Mouse (Mus musculus): ENCODE measurements around the gene Efcc1. TPM values are rescaled to one million over a fixed set of nuclear protein-coding genes. Genes with fewer than 3 reads are reported as not detected.

The Efcc1 gene
- polyA plus RNA-seq (2012; ENCODE audit: insufficient read depth, low replicate concordance) = 1.2 TPM in 1 of 2 replicates, not detected in the other

- Histone ChIP-seq H3K4me3 (replicated peaks) (peak within 1 kb of the TSS; percentile 97), H3K9me3 (peaks cover 20% of the 10 kb centered on the region), H3K4me1 (peaks cover 79% of the 10 kb centered on the region), H3K27me3 (replicated peaks) (peaks cover 57% of the 10 kb centered on the region), H3K36me3 (replicated peaks; ENCODE audit: low read length) (peaks cover 29% of the 10 kb centered on the region)
- no peak for TF ChIP-seq GATA1 (IDR thresholded peaks at IDR 0.05; ENCODE audit: borderline replicate concordance, low read length)
- TF ChIP-seq FLI1 (IDR thresholded peaks at IDR 0.05; ENCODE audit: low read length) = no peak
Measured at GRCm38 (mm10) chr6:87730591-87731462, at the start of gene Efcc1. TSS of gene Efcc1 (plus strand) at chr6:87730869.

- H3K4me3 ChIP-seq (replicated peaks) = no peak overlapping the region
- peaks cover 18% of the 10 kb centered on the region for H3K9me3 ChIP-seq
- peaks cover 41% of the 10 kb centered on the region for H3K27me3 ChIP-seq (replicated peaks)
- H3K4me1 ChIP-seq = peaks cover 35% of the 10 kb centered on the region
- H3K36me3 ChIP-seq (replicated peaks; ENCODE audit: low read length) = no peaks in the 10 kb centered on the region
- TF ChIP-seq FLI1 (IDR thresholded peaks at IDR 0.05; ENCODE audit: low read length) (no peak), GATA1 (IDR thresholded peaks at IDR 0.05; ENCODE audit: borderline replicate concordance, low read length) (no peak)
Measured at GRCm38 (mm10) chr6:87695947-87696346, 34.7 kb upstream of the Efcc1 start.

GRCm38 (mm10) chr6:87696544-87696943 is 34.1 kb upstream of the Efcc1 start:
- no peaks in the 10 kb centered on the region for H3K36me3 ChIP-seq (replicated peaks; ENCODE audit: low read length)
- TF ChIP-seq FLI1 (IDR thresholded peaks at IDR 0.05; ENCODE audit: low read length) (no peak), GATA1 (IDR thresholded peaks at IDR 0.05; ENCODE audit: borderline replicate concordance, low read length) (no peak)
- peaks cover 12% of the 10 kb centered on the region for H3K9me3 ChIP-seq
- H3K27me3 ChIP-seq (replicated peaks) = peaks cover 36% of the 10 kb centered on the region
- H3K4me3 ChIP-seq (replicated peaks) = no peak overlapping the region
- peaks cover 35% of the 10 kb centered on the region for H3K4me1 ChIP-seq

- Histone ChIP-seq H3K4me3 (replicated peaks) (no peak overlapping the region), H3K27me3 (replicated peaks) (peaks cover 21% of the 10 kb centered on the region), H3K9me3 (no peaks in the 10 kb centered on the region), H3K36me3 (replicated peaks; ENCODE audit: low read length) (no peaks in the 10 kb centered on the region), H3K4me1 (peaks cover 53% of the 10 kb centered on the region)
- TF ChIP-seq FLI1 (IDR thresholded peaks at IDR 0.05; ENCODE audit: low read length) (no peak), GATA1 (IDR thresholded peaks at IDR 0.05; ENCODE audit: borderline replicate concordance, low read length) (no peak)
Measured at GRCm38 (mm10) chr6:87706246-87706645, 24.4 kb upstream of the Efcc1 start.

- no peak for TF ChIP-seq FLI1 (IDR thresholded peaks at IDR 0.05; ENCODE audit: low read length)
- Histone ChIP-seq H3K4me3 (replicated peaks) (no peak overlapping the region), H3K27me3 (replicated peaks) (peaks cover 28% of the 10 kb centered on the region), H3K4me1 (peaks cover 56% of the 10 kb centered on the region), H3K9me3 (no peaks in the 10 kb centered on the region), H3K36me3 (replicated peaks; ENCODE audit: low read length) (no peaks in the 10 kb centered on the region)
Measured at GRCm38 (mm10) chr6:87712311-87712710, 18.4 kb upstream of the Efcc1 start.

GRCm38 (mm10) chr6:87714091-87714490 is 16.6 kb upstream of the Efcc1 start:
- TF ChIP-seq GATA1 (IDR thresholded peaks at IDR 0.05; ENCODE audit: borderline replicate concordance, low read length) (no peak), FLI1 (IDR thresholded peaks at IDR 0.05; ENCODE audit: low read length) (no peak)
- H3K27me3 ChIP-seq (replicated peaks) = peaks cover 23% of the 10 kb centered on the region

GRCm38 (mm10) chr6:87722631-87723030 is 8.0 kb upstream of the Efcc1 start:
- Histone ChIP-seq H3K9me3 (peaks cover 3% of the 10 kb centered on the region), H3K36me3 (replicated peaks; ENCODE audit: low read length) (peaks cover 3% of the 10 kb centered on the region), H3K4me1 (peaks cover 55% of the 10 kb centered on the region), H3K27me3 (replicated peaks) (peaks cover 8% of the 10 kb centered on the region), H3K4me3 (replicated peaks) (peak overlapping the region; percentile 68)
- TF ChIP-seq FLI1 (IDR thresholded peaks at IDR 0.05; ENCODE audit: low read length) = no peak
- no peak for TF ChIP-seq GATA1 (IDR thresholded peaks at IDR 0.05; ENCODE audit: borderline replicate concordance, low read length)

More at GRCm38 (mm10) chr6:87714091-87714490, 16.6 kb upstream of the Efcc1 start:
- Histone ChIP-seq H3K9me3 (no peaks in the 10 kb centered on the region), H3K36me3 (replicated peaks; ENCODE audit: low read length) (no peaks in the 10 kb centered on the region), H3K4me1 (peaks cover 51% of the 10 kb centered on the region), H3K4me3 (replicated peaks) (no peak overlapping the region)

GRCm38 (mm10) chr6:87725267-87725912 is 5.3 kb upstream of the Efcc1 start:
- Histone ChIP-seq H3K4me1 (peaks cover 77% of the 10 kb centered on the region), H3K9me3 (no peaks in the 10 kb centered on the region), H3K27me3 (replicated peaks) (peaks cover 13% of the 10 kb centered on the region), H3K4me3 (replicated peaks) (no peak overlapping the region), H3K36me3 (replicated peaks; ENCODE audit: low read length) (no peaks in the 10 kb centered on the region)
- TF ChIP-seq FLI1 (IDR thresholded peaks at IDR 0.05; ENCODE audit: low read length) = no peak
- no peak for TF ChIP-seq GATA1 (IDR thresholded peaks at IDR 0.05; ENCODE audit: borderline replicate concordance, low read length)

- peaks cover 2% of the 10 kb centered on the region for H3K36me3 ChIP-seq (replicated peaks; ENCODE audit: low read length)
- TF ChIP-seq GATA1 (IDR thresholded peaks at IDR 0.05; ENCODE audit: borderline replicate concordance, low read length) (no peak), FLI1 (IDR thresholded peaks at IDR 0.05; ENCODE audit: low read length) (no peak)
- H3K4me3 ChIP-seq (replicated peaks) = peak overlapping the region; percentile 51
Measured at GRCm38 (mm10) chr6:87728102-87728501, 2.6 kb upstream of the Efcc1 start.

GRCm38 (mm10) chr6:87730141-87730540 is 528 bp upstream of the Efcc1 start:
- Histone ChIP-seq H3K36me3 (replicated peaks; ENCODE audit: low read length) (peaks cover 22% of the 10 kb centered on the region), H3K9me3 (peaks cover 13% of the 10 kb centered on the region), H3K4me1 (peaks cover 83% of the 10 kb centered on the region), H3K4me3 (replicated peaks) (peak overlapping the region; percentile 97), H3K27me3 (replicated peaks) (peaks cover 54% of the 10 kb centered on the region)
- no peak for TF ChIP-seq GATA1 (IDR thresholded peaks at IDR 0.05; ENCODE audit: borderline replicate concordance, low read length)
- no peak for TF ChIP-seq FLI1 (IDR thresholded peaks at IDR 0.05; ENCODE audit: low read length)

More at GRCm38 (mm10) chr6:87728102-87728501, 2.6 kb upstream of the Efcc1 start:
- H3K4me1 ChIP-seq = peaks cover 79% of the 10 kb centered on the region
- no peaks in the 10 kb centered on the region for H3K9me3 ChIP-seq
- H3K27me3 ChIP-seq (replicated peaks) = peaks cover 34% of the 10 kb centered on the region
